Mouse (Mus musculus) limb, embryonic 15.5 days (tissue): ENCODE results near the gene Pik3r4. TPM values are rescaled to one million over a fixed set of nuclear protein-coding genes. Genes with fewer than 3 reads are reported as not detected.

Source experiments
- ATAC-seq: fragments of 200-750 bp; cut with Nextera tagmentation; 2 replicates; pipeline ENCODE4 v1.8.0; 2017; ENCODE audit warnings: low read depth, moderate TSS enrichment; ENCODE audit not compliant: insufficient number of reproducible peaks, low FRiP score, low TSS enrichment
- H3K27ac ChIP-seq: fragments of 300-500 bp; sonication (generic); 2 replicates; pipeline ENCODE4 v1.5.1; 2015; ENCODE audit warnings: moderate library complexity, mild to moderate bottlenecking, inconsistent platforms
- H3K27me3 ChIP-seq: fragments of 300-500 bp; sonication (generic); 2 replicates; pipeline ENCODE4 v1.6.1; 2015; ENCODE audit warnings: inconsistent platforms
- H3K36me3 ChIP-seq: fragments of 300-500 bp; sonication (generic); 2 replicates; pipeline ENCODE4 v1.6.1; 2015; ENCODE audit warnings: inconsistent platforms
- H3K4me1 ChIP-seq: fragments of 300-500 bp; sonication (generic); 2 replicates; pipeline ENCODE4 v1.6.1; 2015; ENCODE audit warnings: inconsistent platforms
- H3K4me2 ChIP-seq: fragments of 300-500 bp; sonication (generic); 2 replicates; pipeline ENCODE4 v1.6.1; 2015; ENCODE audit warnings: mild to moderate bottlenecking, inconsistent platforms
- H3K4me3 ChIP-seq: fragments of 300-500 bp; sonication (generic); 2 replicates; pipeline ENCODE4 v1.5.1; 2015; ENCODE audit warnings: mild to moderate bottlenecking, inconsistent platforms
- H3K9ac ChIP-seq: fragments of 300-500 bp; sonication (generic); 2 replicates; pipeline ENCODE4 v1.6.1; 2015; ENCODE audit warnings: inconsistent platforms
- H3K9me3 ChIP-seq: fragments of 300-500 bp; sonication (generic); 2 replicates; pipeline ENCODE4 v1.6.1; 2016; ENCODE audit warnings: inconsistent platforms
- WGBS: fragments of 180-500 bp; shearing (Covaris S2); methylation state at CpG from one replicate; pipeline ENCODE4 v1.1.7; 2015; 5-methylcytosine and 5-hydroxymethylcytosine counted together
- polyA plus RNA-seq: library from polyadenylated mRNA; unstranded; fragments of >200 nt; fragmentation: Nextera tagmentation; extraction: Ambion mirVana; gene quantifications from 2 replicates; pipeline ENCODE4 v1.2.1, GENCODE M21; 2015

Pik3r4 gene
- polyA plus RNA-seq, 1 experiment from 2014 or later: 20.5 TPM

DNA sequence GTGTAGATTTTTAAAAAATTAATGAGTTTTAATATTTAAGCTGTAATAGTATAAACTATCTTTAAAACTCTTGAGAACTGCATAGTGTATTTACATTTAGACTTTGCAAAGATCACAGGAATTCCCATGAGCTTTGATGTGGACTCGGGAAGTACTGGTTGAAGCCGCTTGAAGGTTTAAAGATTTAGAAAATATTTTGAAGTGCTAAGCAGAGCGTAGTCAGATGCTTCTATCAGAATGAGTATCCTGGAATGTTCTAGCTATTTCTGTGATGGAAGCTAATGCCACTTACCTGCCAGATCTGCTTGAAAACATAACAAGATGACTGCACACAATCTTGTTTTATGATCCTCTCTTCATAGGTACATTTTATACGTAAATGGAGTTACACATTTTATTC, 28.1 kb downstream of the Pik3r4 start:
- Histone ChIP-seq H3K36me3 (peaks cover 67% of the 10 kb centered on the region), H3K4me1 (0 out of 2 replicates have a peak, but pooled peaks cover 2% of the 10 kb centered on the region), H3K27ac (no peak overlapping the region), H3K9ac (no peak overlapping the region), H3K27me3 (no peaks in the 10 kb centered on the region), H3K9me3 (no peaks in the 10 kb centered on the region), H3K4me2 (no peak overlapping the region), H3K4me3 (no peak overlapping the region)
- WGBS: 91% methylated on average over 4 of the region's 4 CpGs
- ATAC-seq: no peak

- no peak overlapping the region for H3K27ac ChIP-seq
Observed at GRCm38 (mm10) chr9:105672032-105672431, 29.3 kb downstream of the Pik3r4 start.

DNA sequence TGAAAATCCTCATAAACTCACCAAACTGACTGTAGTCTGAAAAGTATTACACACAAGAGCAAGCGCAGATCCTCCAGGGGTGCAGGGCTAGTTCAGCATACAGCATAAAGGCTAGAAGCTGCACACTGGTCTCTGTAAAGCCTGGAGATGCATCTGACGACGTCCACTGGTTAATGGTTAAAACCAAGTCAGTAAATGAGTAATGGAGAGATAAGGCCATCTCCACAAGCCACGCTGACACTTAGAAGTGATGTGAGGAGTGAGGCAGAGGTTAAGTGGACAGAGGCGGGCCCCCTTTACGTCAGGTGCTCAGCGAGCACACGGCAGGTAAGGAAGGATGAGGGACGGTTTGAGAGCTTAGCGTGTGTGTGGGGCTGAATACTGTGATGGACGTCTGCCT, 33.2 kb downstream of the Pik3r4 start:
- Histone ChIP-seq H3K27ac (no peak overlapping the region), H3K4me3 (no peak overlapping the region), H3K36me3 (peaks cover 60% of the 10 kb centered on the region), H3K27me3 (no peaks in the 10 kb centered on the region), H3K4me2 (no peak overlapping the region), H3K4me1 (no peaks in the 10 kb centered on the region), H3K9ac (no peak overlapping the region), H3K9me3 (no peaks in the 10 kb centered on the region)
- ATAC-seq: no peak
- WGBS: 87% methylated on average over 11 of the region's 11 CpGs

More at GRCm38 (mm10) chr9:105672032-105672431, 29.3 kb downstream of the Pik3r4 start:
- Histone ChIP-seq H3K27me3 (no peaks in the 10 kb centered on the region), H3K4me1 (no peaks in the 10 kb centered on the region), H3K4me2 (no peak overlapping the region), H3K9me3 (no peaks in the 10 kb centered on the region), H3K9ac (no peak overlapping the region), H3K36me3 (peaks cover 71% of the 10 kb centered on the region), H3K4me3 (no peak overlapping the region)
- 80% methylated on average over 2 of the region's 2 CpGs for WGBS
- ATAC-seq: no peak

DNA sequence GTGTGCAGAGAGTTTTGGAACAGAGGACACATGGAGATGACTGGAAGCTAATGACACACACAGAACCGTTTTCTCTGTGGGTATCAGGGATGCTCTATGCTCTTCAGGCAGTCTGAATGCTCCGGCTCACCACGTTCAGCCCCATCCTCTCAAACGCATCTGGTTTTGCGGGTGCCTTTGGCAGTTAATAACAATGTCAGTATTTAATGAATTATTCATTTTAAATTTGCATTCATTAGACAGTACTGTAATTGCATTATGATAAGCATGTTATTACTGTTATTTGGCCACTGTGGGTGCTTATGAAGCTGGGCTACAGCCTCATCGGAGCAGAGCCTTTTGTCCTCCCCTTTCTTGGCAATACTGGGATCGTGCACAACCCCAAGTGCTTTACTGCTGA, 38.6 kb downstream of the Pik3r4 start:
- Histone ChIP-seq H3K9me3 (no peaks in the 10 kb centered on the region), H3K27ac (no peak overlapping the region), H3K9ac (no peak overlapping the region), H3K4me1 (no peaks in the 10 kb centered on the region), H3K4me2 (no peak overlapping the region), H3K4me3 (no peak overlapping the region), H3K36me3 (peaks cover 67% of the 10 kb centered on the region), H3K27me3 (no peaks in the 10 kb centered on the region)
- ATAC-seq: no peak
- 91% methylated on average over 7 of the region's 7 CpGs for WGBS

DNA sequence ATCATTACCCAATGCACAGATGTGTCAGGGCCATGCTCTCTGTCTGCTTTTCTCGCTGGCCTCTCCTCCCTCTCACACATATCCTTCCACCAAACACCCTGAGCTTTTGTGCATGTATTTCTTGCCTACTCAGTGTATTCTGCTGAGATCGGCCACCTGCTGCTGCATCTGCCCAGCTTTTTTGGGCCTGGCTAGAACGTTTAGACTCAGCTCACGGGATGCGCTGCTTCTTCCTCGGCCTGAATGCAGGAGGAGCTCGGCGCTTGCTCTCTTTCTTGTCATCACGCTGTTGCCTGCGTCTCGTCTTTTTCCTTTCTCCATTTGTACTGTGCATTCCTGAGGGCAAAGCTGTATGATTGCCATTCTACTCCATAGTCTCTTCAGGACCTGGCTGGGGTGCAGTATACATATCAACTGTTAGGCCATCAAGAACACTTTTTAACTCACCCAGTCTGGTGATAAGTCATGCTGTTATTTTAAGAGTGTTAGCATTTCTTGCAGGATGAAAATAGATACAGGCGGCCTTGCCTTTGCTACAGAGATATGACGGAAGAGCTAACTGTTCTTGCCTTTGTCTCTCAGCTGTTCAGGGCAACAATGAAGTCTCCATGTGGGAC, 41.9 kb downstream of the Pik3r4 start:
- WGBS: 91% methylated on average over 13 of the region's 13 CpGs
- H3K9ac ChIP-seq: no peak overlapping the region
- no peaks in the 10 kb centered on the region for H3K4me1 ChIP-seq
- H3K9me3 ChIP-seq: no peaks in the 10 kb centered on the region
- H3K4me2 ChIP-seq: no peak overlapping the region
- H3K27ac ChIP-seq: no peak overlapping the region
- no peak overlapping the region for H3K4me3 ChIP-seq
- no peaks in the 10 kb centered on the region for H3K27me3 ChIP-seq
- ATAC-seq: no peak
- H3K36me3 ChIP-seq: peaks cover 67% of the 10 kb centered on the region

DNA sequence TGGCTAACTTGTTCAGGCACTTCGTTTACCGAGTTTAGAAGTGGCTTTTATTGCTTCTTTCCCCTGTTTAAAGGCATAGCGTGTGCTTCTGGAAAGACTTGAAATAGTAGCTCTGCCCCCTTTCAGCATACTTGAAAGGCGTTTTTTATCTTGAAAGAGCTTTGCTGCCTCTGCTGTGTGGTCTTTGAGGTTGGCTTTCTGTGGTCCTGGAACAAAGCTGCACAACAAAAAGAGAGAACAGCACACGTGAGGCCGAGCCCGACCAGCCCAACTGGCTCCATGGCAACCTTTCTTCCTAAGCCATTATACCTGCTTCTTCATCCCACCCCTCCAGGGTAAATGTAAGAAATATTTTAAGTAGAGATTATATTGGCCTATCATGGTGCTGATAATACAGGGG, 46.7 kb downstream of the Pik3r4 start:
- Histone ChIP-seq H3K4me3 (no peak overlapping the region), H3K4me1 (0 out of 2 replicates have a peak, but pooled peaks cover 2% of the 10 kb centered on the region), H3K9me3 (no peaks in the 10 kb centered on the region), H3K27ac (no peak overlapping the region), H3K36me3 (peaks cover 48% of the 10 kb centered on the region), H3K9ac (no peak overlapping the region), H3K4me2 (no peak overlapping the region), H3K27me3 (no peaks in the 10 kb centered on the region)
- WGBS: 69% methylated on average over 7 of the region's 7 CpGs
- no peak for ATAC-seq

- Histone ChIP-seq H3K4me3 (no peak overlapping the region), H3K4me2 (no peak overlapping the region), H3K9me3 (no peaks in the 10 kb centered on the region), H3K36me3 (peaks cover 18% of the 10 kb centered on the region; the same call in 1 of the 2 replicates), H3K27ac (no peak overlapping the region), H3K4me1 (0 out of 2 replicates have a peak, but pooled peaks cover 2% of the 10 kb centered on the region), H3K9ac (no peak overlapping the region), H3K27me3 (no peaks in the 10 kb centered on the region)
- 89% methylated on average over 14 of the region's 14 CpGs for WGBS
- no peak for ATAC-seq
Observed at GRCm38 (mm10) chr9:105692472-105692871, 49.7 kb downstream of the Pik3r4 start.

GRCm38 (mm10) chr9:105693056-105693455, 50.3 kb downstream of the Pik3r4 start:
- no peak overlapping the region for H3K4me2 ChIP-seq
- H3K9me3 ChIP-seq: no peaks in the 10 kb centered on the region
- peaks cover 7% of the 10 kb centered on the region; the same call in 1 of the 2 replicates for H3K4me1 ChIP-seq
- H3K27ac ChIP-seq: no peak overlapping the region
- no peak overlapping the region for H3K9ac ChIP-seq
- no peaks in the 10 kb centered on the region for H3K27me3 ChIP-seq
- ATAC-seq: no peak
- WGBS: 83% methylated on average over 9 of the region's 9 CpGs
- H3K36me3 ChIP-seq: peaks cover 13% of the 10 kb centered on the region; the same call in 1 of the 2 replicates
- H3K4me3 ChIP-seq: no peak overlapping the region

DNA sequence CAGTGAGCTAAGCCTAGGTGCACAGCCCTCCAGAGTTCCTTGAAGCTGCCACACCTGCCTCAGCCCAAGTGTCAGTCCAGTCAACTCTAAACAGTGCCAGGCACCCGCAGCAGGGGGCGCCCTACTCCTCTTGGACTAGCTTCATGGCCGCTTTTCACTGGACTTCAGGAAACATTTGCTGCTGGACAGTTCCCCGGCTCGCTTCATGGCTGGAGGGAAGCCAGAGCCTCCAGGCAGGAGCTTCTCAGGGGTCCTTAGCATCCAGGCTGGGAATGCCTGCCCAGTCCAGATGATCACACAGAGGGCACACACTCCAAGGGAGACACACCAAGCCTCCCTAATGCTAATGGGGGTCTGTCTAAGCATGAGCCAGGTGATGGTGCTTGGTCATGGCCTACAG, 51.1 kb downstream of the Pik3r4 start:
- ATAC-seq: no peak

DNA sequence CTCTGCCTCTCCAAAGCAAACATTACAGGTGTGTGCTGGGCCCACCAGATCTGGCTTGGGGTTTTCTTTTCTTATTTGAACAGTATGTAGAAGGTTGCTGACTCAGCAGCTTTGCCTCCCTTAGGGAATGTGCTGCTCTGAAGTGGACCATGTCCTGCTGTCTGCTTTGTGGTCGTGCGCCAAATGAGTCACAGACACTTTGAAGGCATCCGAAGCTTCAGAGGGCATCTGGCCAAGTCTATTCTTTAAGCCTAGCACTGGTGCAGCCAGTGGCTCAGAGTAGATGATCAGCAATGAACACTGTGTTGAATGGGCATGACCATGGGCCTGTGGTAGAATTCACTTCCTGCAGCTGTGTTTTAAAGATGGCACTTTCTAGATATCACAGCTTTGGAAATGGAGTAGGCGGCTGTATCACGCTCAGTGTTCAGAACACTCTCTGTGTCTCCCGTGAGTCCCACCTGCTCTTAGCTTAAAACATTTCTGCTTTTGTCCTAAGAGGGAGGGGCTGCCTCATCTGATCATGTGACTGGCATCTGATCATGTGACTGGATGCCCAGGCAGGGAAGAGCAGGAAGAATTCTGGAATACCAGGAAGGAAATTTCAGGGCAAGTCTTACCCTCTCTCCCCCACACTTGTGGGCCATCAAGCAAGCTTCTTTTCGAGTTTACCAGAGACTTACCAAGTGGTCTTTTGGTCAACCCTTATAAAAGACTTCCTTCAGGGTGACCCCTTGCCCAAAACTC, 54.2 kb downstream of the Pik3r4 start:
- Histone ChIP-seq H3K9ac (no peak overlapping the region), H3K27ac (no peak overlapping the region), H3K9me3 (no peaks in the 10 kb centered on the region), H3K27me3 (no peaks in the 10 kb centered on the region), H3K4me2 (no peak overlapping the region), H3K4me3 (no peak overlapping the region), H3K4me1 (peaks cover 29% of the 10 kb centered on the region), H3K36me3 (no peaks in the 10 kb centered on the region)
- WGBS: 80% methylated on average over 7 of the region's 7 CpGs
- ATAC-seq: no peak

More for the DNA sequence above, 51.1 kb downstream of the Pik3r4 start:
- no peak overlapping the region for H3K4me2 ChIP-seq
- 2% methylated on average over 5 of the region's 5 CpGs for WGBS
- H3K4me3 ChIP-seq: no peak overlapping the region
- H3K27ac ChIP-seq: no peak overlapping the region
- H3K27me3 ChIP-seq: no peaks in the 10 kb centered on the region
- H3K36me3 ChIP-seq: peaks cover 5% of the 10 kb centered on the region; the same call in 1 of the 2 replicates
- peaks cover 14% of the 10 kb centered on the region for H3K4me1 ChIP-seq
- no peak overlapping the region for H3K9ac ChIP-seq
- no peaks in the 10 kb centered on the region for H3K9me3 ChIP-seq

- Histone ChIP-seq H3K36me3 (no peaks in the 10 kb centered on the region), H3K4me3 (no peak overlapping the region), H3K4me2 (no peak overlapping the region), H3K27ac (peak overlapping the region; percentile 38; the same call in 1 of the 2 replicates), H3K4me1 (peaks cover 32% of the 10 kb centered on the region), H3K9ac (no peak overlapping the region), H3K9me3 (no peaks in the 10 kb centered on the region), H3K27me3 (no peaks in the 10 kb centered on the region)
- no peak for ATAC-seq
- WGBS: 42% methylated on average over 9 of the region's 9 CpGs
Observed at GRCm38 (mm10) chr9:105697764-105698396, 55.1 kb downstream of the Pik3r4 start.

DNA sequence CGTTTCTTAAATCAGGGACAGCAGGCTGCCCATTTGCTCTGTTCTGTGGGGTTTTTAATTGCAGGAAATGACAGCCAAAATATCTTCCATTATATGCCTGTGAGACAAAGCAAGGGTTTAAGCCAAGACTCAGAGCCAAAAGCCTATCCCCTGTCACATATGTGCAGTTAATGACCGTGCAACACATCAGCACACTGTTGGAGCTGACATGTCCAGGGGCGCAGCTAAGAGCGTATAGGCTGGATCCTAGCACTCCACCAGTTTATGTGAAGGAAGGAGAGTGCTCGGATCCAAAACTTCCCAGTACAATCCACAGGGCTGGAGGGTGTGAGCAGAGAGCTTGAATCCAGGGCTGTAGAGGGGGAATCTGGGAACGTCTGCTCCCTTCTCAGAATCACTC, 57.9 kb downstream of the Pik3r4 start:
- peak overlapping the region; percentile 66; the same call in 1 of the 2 replicates for H3K27ac ChIP-seq
- H3K4me2 ChIP-seq: no peak overlapping the region
- no peaks in the 10 kb centered on the region for H3K27me3 ChIP-seq
- H3K9ac ChIP-seq: no peak overlapping the region
- H3K4me3 ChIP-seq: no peak overlapping the region
- 45% methylated on average over 6 of the region's 6 CpGs for WGBS
- ATAC-seq: peak; percentile 54
- H3K9me3 ChIP-seq: no peaks in the 10 kb centered on the region
- peaks cover 30% of the 10 kb centered on the region for H3K4me1 ChIP-seq
- no peaks in the 10 kb centered on the region for H3K36me3 ChIP-seq
